Mouse (Mus musculus) intestine, embryonic 15.5 days (tissue): ENCODE measurements at regions not wholly inside any gene's neighbourhood (a gene's known extent, or its start where the extent isn't known, plus 50 kb on each side); places are given as distances from the start of the nearest gene placed in this dataset.

ENCODE experiments used
- ATAC-seq: fragments of 200-750 bp; cut with Nextera tagmentation; 2 replicates; pipeline ENCODE4 v1.8.0; 2017; ENCODE audit warnings: moderate TSS enrichment, moderate library complexity
- H3K27ac ChIP-seq: fragments of 300-500 bp; sonication (generic); 2 replicates; pipeline ENCODE4 v1.5.1; 2015; ENCODE audit warnings: mild to moderate bottlenecking, inconsistent platforms
- H3K27me3 ChIP-seq: fragments of 300-500 bp; sonication (generic); replicated peaks from 2 replicates; pipeline ENCODE4 v1.6.1; 2015; ENCODE audit warnings: inconsistent platforms
- H3K36me3 ChIP-seq: fragments of 300-500 bp; sonication (generic); 2 replicates; pipeline ENCODE4 v1.6.1; 2015; ENCODE audit warnings: inconsistent platforms
- H3K4me1 ChIP-seq: fragments of 300-500 bp; sonication (generic); replicated peaks from 2 replicates; pipeline ENCODE4 v1.6.1; 2015; ENCODE audit warnings: inconsistent platforms
- H3K4me2 ChIP-seq: fragments of 300-500 bp; sonication (generic); replicated peaks from 2 replicates; pipeline ENCODE4 v1.6.1; 2015; ENCODE audit warnings: mild to moderate bottlenecking, inconsistent platforms
- H3K4me3 ChIP-seq: fragments of 300-500 bp; sonication (generic); replicated peaks from 2 replicates; pipeline ENCODE4 v1.5.1; 2015; ENCODE audit warnings: inconsistent platforms
- H3K9ac ChIP-seq: fragments of 300-500 bp; sonication (generic); 2 replicates; pipeline ENCODE4 v1.6.1; 2015; ENCODE audit warnings: inconsistent platforms
- H3K9me3 ChIP-seq: fragments of 300-500 bp; sonication (generic); 2 replicates; pipeline ENCODE4 v1.6.1; 2016; ENCODE audit warnings: inconsistent platforms
- WGBS: fragments of 180-500 bp; shearing (Covaris S2); methylation state at CpG from one replicate; pipeline ENCODE4 v1.1.7; 2015; 5-methylcytosine and 5-hydroxymethylcytosine counted together

- Histone ChIP-seq H3K4me2 (no peak overlapping the region), H3K4me3 (no peak overlapping the region), H3K4me1 (no peaks in the 10 kb centered on the region), H3K36me3 (no peaks in the 10 kb centered on the region), H3K27ac (no peak overlapping the region), H3K27me3 (no peaks in the 10 kb centered on the region), H3K9ac (no peak overlapping the region), H3K9me3 (no peaks in the 10 kb centered on the region)
- WGBS = 88% methylated on average over 9 of the region's 9 CpGs
- ATAC-seq = no peak
Observed at GRCm38 (mm10) chr7:117930392-117930791, 185.6 kb downstream of the Rps15a start.

- WGBS = 14% methylated on average over 1 of the region's 1 CpGs
- H3K27ac ChIP-seq = no peak overlapping the region
- H3K27me3 ChIP-seq = no peaks in the 10 kb centered on the region
- H3K4me1 ChIP-seq = no peaks in the 10 kb centered on the region
- no peak for ATAC-seq
- H3K4me2 ChIP-seq = no peak overlapping the region
- H3K9me3 ChIP-seq = no peaks in the 10 kb centered on the region
- H3K4me3 ChIP-seq = no peak overlapping the region
- H3K36me3 ChIP-seq = no peaks in the 10 kb centered on the region
- no peak overlapping the region for H3K9ac ChIP-seq
Observed at GRCm38 (mm10) chr7:117926396-117926795, 189.6 kb downstream of the Rps15a start.

GRCm38 (mm10) chr7:117922270-117922669 lies 193.7 kb downstream of the Rps15a start:
- no peak overlapping the region for H3K27ac ChIP-seq
- no peak overlapping the region for H3K4me2 ChIP-seq
- H3K36me3 ChIP-seq = no peaks in the 10 kb centered on the region
- ATAC-seq = no peak
- no peaks in the 10 kb centered on the region for H3K9me3 ChIP-seq
- H3K9ac ChIP-seq = no peak overlapping the region
- no peaks in the 10 kb centered on the region for H3K27me3 ChIP-seq
- H3K4me3 ChIP-seq = no peak overlapping the region
- no peaks in the 10 kb centered on the region for H3K4me1 ChIP-seq

GRCm38 (mm10) chr7:117918206-117918995 lies 197.6 kb downstream of the Rps15a start:
- Histone ChIP-seq H3K9me3 (no peaks in the 10 kb centered on the region), H3K36me3 (no peaks in the 10 kb centered on the region), H3K4me2 (no peak overlapping the region), H3K9ac (no peak overlapping the region), H3K27me3 (no peaks in the 10 kb centered on the region), H3K4me3 (no peak overlapping the region), H3K27ac (no peak overlapping the region), H3K4me1 (no peaks in the 10 kb centered on the region)
- 89% methylated on average over 10 of the region's 10 CpGs for WGBS
- no peak for ATAC-seq

GRCm38 (mm10) chr7:117916915-117917314 lies 199.1 kb downstream of the Rps15a start:
- no peak for ATAC-seq
- Histone ChIP-seq H3K27ac (no peak overlapping the region), H3K27me3 (no peaks in the 10 kb centered on the region), H3K9ac (no peak overlapping the region), H3K4me1 (no peaks in the 10 kb centered on the region), H3K36me3 (no peaks in the 10 kb centered on the region), H3K4me3 (no peak overlapping the region), H3K9me3 (no peaks in the 10 kb centered on the region), H3K4me2 (no peak overlapping the region)
- WGBS = 87% methylated on average over 6 of the region's 6 CpGs

GRCm38 (mm10) chr7:117912453-117912852 lies 203.5 kb downstream of the Rps15a start:
- no peak for ATAC-seq
- WGBS = 66% methylated on average over 3 of the region's 3 CpGs
- Histone ChIP-seq H3K4me2 (no peak overlapping the region), H3K36me3 (no peaks in the 10 kb centered on the region), H3K27ac (no peak overlapping the region), H3K9me3 (no peaks in the 10 kb centered on the region), H3K4me1 (no peaks in the 10 kb centered on the region), H3K27me3 (no peaks in the 10 kb centered on the region), H3K9ac (no peak overlapping the region), H3K4me3 (no peak overlapping the region)

GRCm38 (mm10) chr7:117911062-117911461 lies 204.9 kb downstream of the Rps15a start:
- H3K27me3 ChIP-seq = no peaks in the 10 kb centered on the region
- no peak overlapping the region for H3K4me3 ChIP-seq
- no peak overlapping the region for H3K4me2 ChIP-seq
- H3K9me3 ChIP-seq = no peaks in the 10 kb centered on the region
- 84% methylated on average over 3 of the region's 3 CpGs for WGBS
- ATAC-seq = no peak
- H3K36me3 ChIP-seq = no peaks in the 10 kb centered on the region
- no peaks in the 10 kb centered on the region for H3K4me1 ChIP-seq
- no peak overlapping the region for H3K27ac ChIP-seq
- no peak overlapping the region for H3K9ac ChIP-seq

- Histone ChIP-seq H3K4me3 (no peak overlapping the region), H3K4me2 (no peak overlapping the region), H3K9me3 (no peaks in the 10 kb centered on the region), H3K36me3 (no peaks in the 10 kb centered on the region), H3K27me3 (no peaks in the 10 kb centered on the region), H3K4me1 (no peaks in the 10 kb centered on the region), H3K9ac (no peak overlapping the region), H3K27ac (no peak overlapping the region)
- ATAC-seq = no peak
- 95% methylated on average over 2 of the region's 2 CpGs for WGBS
Observed at GRCm38 (mm10) chr7:117896528-117896927, 219.5 kb downstream of the Rps15a start.

GRCm38 (mm10) chr7:117887288-117887687 lies 228.7 kb downstream of the Rps15a start:
- WGBS = 70% methylated on average over 6 of the region's 6 CpGs
- Histone ChIP-seq H3K4me2 (no peak overlapping the region), H3K4me3 (no peak overlapping the region), H3K4me1 (0 out of 2 replicates have a peak, but pooled peaks cover 2% of the 10 kb centered on the region), H3K36me3 (no peaks in the 10 kb centered on the region), H3K9me3 (no peaks in the 10 kb centered on the region), H3K27ac (no peak overlapping the region), H3K27me3 (no peaks in the 10 kb centered on the region), H3K9ac (no peak overlapping the region)
- ATAC-seq = no peak

GRCm38 (mm10) chr7:117882803-117883202 lies 233.2 kb downstream of the Rps15a start:
- H3K4me3 ChIP-seq = no peak overlapping the region
- H3K27ac ChIP-seq = no peak overlapping the region
- ATAC-seq = no peak
- no peak overlapping the region for H3K4me2 ChIP-seq
- 0 out of 2 replicates have a peak, but pooled peaks cover 2% of the 10 kb centered on the region for H3K4me1 ChIP-seq
- WGBS = 7% methylated on average over 13 of the region's 13 CpGs
- peaks cover 3% of the 10 kb centered on the region; the same call in 1 of the 2 replicates for H3K27me3 ChIP-seq
- H3K9ac ChIP-seq = no peak overlapping the region
- H3K9me3 ChIP-seq = no peaks in the 10 kb centered on the region
- no peaks in the 10 kb centered on the region for H3K36me3 ChIP-seq

- Histone ChIP-seq H3K9me3 (no peaks in the 10 kb centered on the region), H3K4me2 (no peak overlapping the region), H3K36me3 (no peaks in the 10 kb centered on the region), H3K4me1 (0 out of 2 replicates have a peak, but pooled peaks cover 2% of the 10 kb centered on the region), H3K27me3 (peaks cover 3% of the 10 kb centered on the region; the same call in 1 of the 2 replicates), H3K4me3 (no peak overlapping the region), H3K27ac (no peak overlapping the region), H3K9ac (no peak overlapping the region)
- WGBS = 71% methylated on average over 7 of the region's 7 CpGs
- ATAC-seq = no peak
Observed at GRCm38 (mm10) chr7:117878903-117879302, 237.1 kb downstream of the Rps15a start.

- Histone ChIP-seq H3K27me3 (no peaks in the 10 kb centered on the region), H3K4me3 (no peak overlapping the region), H3K9ac (no peak overlapping the region), H3K4me2 (no peak overlapping the region), H3K9me3 (no peaks in the 10 kb centered on the region), H3K4me1 (no peaks in the 10 kb centered on the region), H3K36me3 (no peaks in the 10 kb centered on the region), H3K27ac (no peak overlapping the region)
- WGBS = 78% methylated on average over 2 of the region's 2 CpGs
- ATAC-seq = no peak
Observed at GRCm38 (mm10) chr7:117875241-117875640, 240.7 kb downstream of the Rps15a start.

GRCm38 (mm10) chr7:117859419-117859818 lies 256.6 kb downstream of the Rps15a start:
- Histone ChIP-seq H3K9me3 (no peaks in the 10 kb centered on the region), H3K4me3 (no peak overlapping the region), H3K4me1 (no peaks in the 10 kb centered on the region), H3K9ac (no peak overlapping the region), H3K4me2 (no peak overlapping the region), H3K36me3 (no peaks in the 10 kb centered on the region), H3K27ac (no peak overlapping the region), H3K27me3 (no peaks in the 10 kb centered on the region)
- ATAC-seq = no peak
- 62% methylated on average over 6 of the region's 6 CpGs for WGBS
